Mouse (Mus musculus) embryonic fibroblast, embryonic 13.5 days (primary cell): ENCODE measurements around the gene Anxa4.

Experiments
- CTCF ChIP-seq: IDR thresholded peaks from 2 replicates; pipeline ENCODE4 v1.5.1; 2011; ENCODE audit warnings: mild to moderate bottlenecking, control low read depth, low read length, moderate library complexity, borderline replicate concordance; ENCODE audit not compliant: insufficient read depth
- POLR2A ChIP-seq: IDR thresholded peaks from 2 replicates; pipeline ENCODE4 v1.6.1; 2011; ENCODE audit warnings: low read depth, mild to moderate bottlenecking, control low read depth, low read length, moderate library complexity

DNA sequence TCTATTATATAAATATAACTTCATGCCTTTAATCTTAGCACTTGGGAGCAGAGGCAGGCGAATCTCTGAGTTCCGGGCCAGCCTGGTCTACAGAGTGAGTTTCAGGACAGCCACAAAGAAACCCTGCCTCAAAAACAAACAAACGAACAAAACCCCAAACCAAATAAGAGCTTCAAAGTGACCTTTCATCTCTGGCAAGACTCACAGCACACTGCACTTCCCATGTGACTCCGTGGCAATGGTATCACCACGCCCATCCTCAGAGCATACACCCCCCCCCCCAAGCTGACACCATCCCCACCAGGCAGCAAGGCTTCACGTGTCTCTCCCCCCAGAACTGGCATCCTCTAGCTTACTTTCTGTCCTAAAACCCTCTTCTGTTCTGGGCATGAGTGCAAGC lies 95.5 kb downstream of the Anxa4 start:
- no peak for TF ChIP-seq CTCF
- no peak for TF ChIP-seq POLR2A
